31 mouse cellular contexts compared by ENCODE assay signal in the genomic region with DNA sequence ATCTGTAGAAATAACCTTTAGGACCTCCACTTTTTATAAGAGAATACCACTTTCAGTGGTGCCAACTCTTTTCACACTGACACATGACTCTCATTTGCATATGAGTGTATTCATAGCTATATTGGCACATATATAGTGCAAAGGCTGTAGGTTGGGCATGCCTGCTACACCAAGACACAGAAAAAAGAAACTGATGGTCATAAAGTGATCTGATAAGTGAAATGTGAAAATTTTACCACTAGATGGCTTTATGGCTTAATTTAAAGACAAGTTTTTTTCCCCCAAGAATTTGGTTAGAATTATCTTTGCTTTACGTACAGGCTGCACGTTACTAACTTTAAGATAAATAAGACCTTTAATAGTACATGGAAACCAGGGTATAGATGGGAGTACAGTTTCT. TPM values are rescaled to one million over a fixed set of nuclear protein-coding genes. Genes with fewer than 3 reads are reported as not detected.
DNase-seq lines count a peak whose midpoint lies in the region; ATAC-seq and TF ChIP-seq lines count a peak whose summit lies in the region.
"Had no signal": no experiment of that assay in that cellular context is flagged by ENCODE, and none has a peak within 500 bp of the region (broad histone marks: within the 10 kb centered on the region; RNA-seq: fewer than 3 reads in every experiment).

No protein-coding gene starts in this region.

- no peaks in the 10 kb centered on the region for H3K9me3 ChIP-seq in stomach, postnatal 0 days (ENCODE audit: control insufficient read depth, low read length)
- no peaks in the 10 kb centered on the region for H3K9me3 ChIP-seq in forebrain, postnatal 0 days (ENCODE audit: low read length)
- H3K9me3 ChIP-seq: embryonic facial prominence, embryonic 10.5 days; embryonic facial prominence, embryonic 15.5 days; forebrain, embryonic 12.5 days; G1E; heart, embryonic 13.5 days; hindbrain, embryonic 10.5 days; limb, embryonic 13.5 days; lung, embryonic 15.5 days; midbrain, embryonic 12.5 days; neural tube, embryonic 15.5 days had no signal

- no peak overlapping the region for H3K9ac ChIP-seq in stomach, postnatal 0 days (ENCODE audit: low read length)
- no peak overlapping the region for H3K9ac ChIP-seq in forebrain, postnatal 0 days
- H3K9ac ChIP-seq: embryonic facial prominence, embryonic 15.5 days; forebrain, embryonic 12.5 days; heart, embryonic 13.5 days; limb, embryonic 13.5 days; lung, embryonic 15.5 days; midbrain, embryonic 12.5 days; neural tube, embryonic 15.5 days had no signal

- H3K4me3 ChIP-seq in left cerebral cortex, adult 2 months: no peak overlapping the region
- H3K4me3 ChIP-seq in stomach, postnatal 0 days (ENCODE audit: low read depth, low read length): no peak overlapping the region
- no peak overlapping the region for H3K4me3 ChIP-seq in forebrain, postnatal 0 days (ENCODE audit: low read depth, low read length)
- H3K4me3 ChIP-seq: embryonic facial prominence, embryonic 10.5 days; embryonic facial prominence, embryonic 15.5 days; forebrain, embryonic 12.5 days; heart, embryonic 13.5 days; hindbrain, embryonic 10.5 days; limb, embryonic 13.5 days; lung, embryonic 15.5 days; midbrain, embryonic 12.5 days; neural tube, embryonic 15.5 days had no signal

- intact Hi-C loops in left cerebral cortex, adult 2 months (cut with DNase I): loop anchor here (5.0 kb wide), 1 partner anchor 100 kb away; no protein-coding TSS in a partner anchor
- intact Hi-C loops in left cerebral cortex, postnatal 25 days (cut with DNase I): no loop called here

- 57% methylated on average over 2 of the region's 2 CpGs for WGBS in stomach, postnatal 0 days
- 75% methylated on average over 2 of the region's 2 CpGs for WGBS in forebrain, postnatal 0 days

- H3K36me3 ChIP-seq in stomach, postnatal 0 days (ENCODE audit: control insufficient read depth, insufficient read depth, low read length): no peaks in the 10 kb centered on the region
- peaks cover 8% of the 10 kb centered on the region; the same call in 1 of the 2 replicates for H3K36me3 ChIP-seq in forebrain, postnatal 0 days (ENCODE audit: insufficient read depth)
- H3K36me3 ChIP-seq: lung, embryonic 15.5 days had no signal

- ATAC-seq in CD4-positive, CD25-positive, alpha-beta regulatory T cell, adult 4 months: no peak
- ATAC-seq in stomach, postnatal 0 days (ENCODE audit: low FRiP score, low TSS enrichment): no peak
- no peak for ATAC-seq in forebrain, postnatal 0 days
- ATAC-seq: hindbrain, embryonic 16.5 days; intestine, embryonic 16.5 days had no signal

- H3K4me2 ChIP-seq in stomach, postnatal 0 days (replicated peaks; ENCODE audit: low read depth): no peak overlapping the region
- H3K4me2 ChIP-seq in forebrain, postnatal 0 days (ENCODE audit: low read depth): no peak overlapping the region
- H3K4me2 ChIP-seq: embryonic facial prominence, embryonic 15.5 days; forebrain, embryonic 12.5 days; heart, embryonic 13.5 days; limb, embryonic 13.5 days; liver, embryonic 11.5 days; lung, embryonic 15.5 days; midbrain, embryonic 12.5 days; neural tube, embryonic 15.5 days had no signal

- peak; percentile 2 for DNase-seq in CD4-positive, CD25-positive, alpha-beta regulatory T cell, adult 2 months (ENCODE audit: low read depth, low spot score)
- no peak for DNase-seq in left cerebral cortex, adult 2 months (ENCODE audit: extremely low spot score in 1 of 2, low spot score in 2 of 2)
- no peak for DNase-seq in left cerebral cortex, postnatal 25 days (ENCODE audit: low spot score in 2 of 2)
- peak; percentile 2 for DNase-seq in induced T-regulatory cell, adult 2 months (ENCODE audit: low read depth)
- DNase-seq in stomach, postnatal 0 days (ENCODE audit: low spot score): no peak
- DNase-seq in MN1 (ENCODE audit: low spot score): no peak
- DNase-seq in forebrain, postnatal 0 days: no peak
- DNase-seq: adrenal gland, postnatal 25 days; cerebellum, adult 2 months; cerebellum, postnatal 25 days; heart, postnatal 10 days; kidney, adult 8-10 months; kidney, postnatal 4 days; retina, postnatal 1 day; right cerebral cortex, postnatal 14 days; thymus, postnatal 4 days had no signal

- peak; percentile 38 for TF ChIP-seq CTCF in left cerebral cortex, adult 2 months (IDR thresholded peaks at IDR 0.05)
- peak; percentile 12; the same call in 1 of the 2 replicates for TF ChIP-seq CTCF in stomach, postnatal 0 days (IDR thresholded peaks at IDR 0.05; ENCODE audit: low read depth)
- TF ChIP-seq CTCF in forebrain, postnatal 0 days (IDR thresholded peaks at IDR 0.05; ENCODE audit: low read depth): no peak

- H3K27me3 ChIP-seq in stomach, postnatal 0 days (ENCODE audit: control insufficient read depth, insufficient read depth, low read length): no peaks in the 10 kb centered on the region
- H3K27me3 ChIP-seq in forebrain, postnatal 0 days (ENCODE audit: insufficient read depth, low read length): no peaks in the 10 kb centered on the region
- H3K27me3 ChIP-seq: embryonic facial prominence, embryonic 15.5 days; forebrain, embryonic 12.5 days; heart, embryonic 13.5 days; limb, embryonic 13.5 days; lung, embryonic 15.5 days; midbrain, embryonic 12.5 days; neural tube, embryonic 15.5 days had no signal

- H3K27ac ChIP-seq in left cerebral cortex, adult 2 months: no peak overlapping the region
- no peak overlapping the region for H3K27ac ChIP-seq in stomach, postnatal 0 days (replicated peaks)
- H3K27ac ChIP-seq in forebrain, postnatal 0 days (ENCODE audit: low read depth, low read length): no peak overlapping the region
- H3K27ac ChIP-seq: embryonic facial prominence, embryonic 10.5 days; embryonic facial prominence, embryonic 15.5 days; forebrain, embryonic 12.5 days; heart, embryonic 13.5 days; hindbrain, embryonic 10.5 days; kidney, postnatal 0 days; limb, embryonic 13.5 days; lung, embryonic 15.5 days; midbrain, embryonic 12.5 days; neural tube, embryonic 15.5 days had no signal

- H3K4me1 ChIP-seq in stomach, postnatal 0 days (replicated peaks; ENCODE audit: control insufficient read depth, insufficient read depth): no peaks in the 10 kb centered on the region
- H3K4me1 ChIP-seq in forebrain, postnatal 0 days (ENCODE audit: insufficient read depth): no peaks in the 10 kb centered on the region
- H3K4me1 ChIP-seq: embryonic facial prominence, embryonic 10.5 days; embryonic facial prominence, embryonic 15.5 days; forebrain, embryonic 12.5 days; heart, embryonic 13.5 days; hindbrain, embryonic 10.5 days; limb, embryonic 13.5 days; lung, embryonic 15.5 days; midbrain, embryonic 12.5 days; neural tube, embryonic 15.5 days had no signal

- no peak for TF ChIP-seq EP300 in stomach, postnatal 0 days (optimal IDR thresholded peaks at IDR 0.05)

RNA-seq across cellular contexts. Expression of a gene that starts 51.6 kb away (rescaled TPM):
- 10 to 100 TPM; 12.1 to 13.0 TPM for polyA plus RNA-seq in CD4-positive, CD25-positive, alpha-beta regulatory T cell, adult 4 months (2017; shearing (Covaris generic))
- 10 to 100 TPM; 92.1 to 95.3 TPM for total RNA-seq in left cerebral cortex, adult 2 months (2021)
- 100 to 1,000 TPM; 100 TPM for total RNA-seq in left cerebral cortex, postnatal 25 days (2021)
- polyA plus RNA-seq in stomach, postnatal 0 days (2015; fragmentation: Nextera tagmentation; extraction: Ambion mirVana): 4.9 and 5.5 TPM in 2 replicates
- total RNA-seq in forebrain, postnatal 0 days (2014; rRNA removed): 189 and 233 TPM in 2 replicates
- 82.1 and 99.6 TPM in 2 replicates for polyA plus RNA-seq in forebrain, postnatal 0 days (2015; fragmentation: Nextera tagmentation; extraction: Ambion mirVana)

RNA-seq across cellular contexts. Expression of a gene that starts 52.2 kb away (rescaled TPM):
- 10 to 100 TPM; 25.3 to 25.5 TPM for polyA plus RNA-seq in CD4-positive, CD25-positive, alpha-beta regulatory T cell, adult 4 months (2017; shearing (Covaris generic))
- total RNA-seq in left cerebral cortex, adult 2 months (2021): 10 to 100 TPM; 17.6 TPM
- 10 to 100 TPM; 14.3 to 16.4 TPM for total RNA-seq in left cerebral cortex, postnatal 25 days (2021)
- 6.4 TPM in 2 replicates for polyA plus RNA-seq in stomach, postnatal 0 days (2015; fragmentation: Nextera tagmentation; extraction: Ambion mirVana)
- 14.0 and 15.7 TPM in 2 replicates for total RNA-seq in forebrain, postnatal 0 days (2014; rRNA removed)
- polyA plus RNA-seq in forebrain, postnatal 0 days (2015; fragmentation: Nextera tagmentation; extraction: Ambion mirVana): 32.8 and 33.6 TPM in 2 replicates

Comparison
In these comparisons a context has a peak if more than half of its experiments do, and no peak if none do; other contexts are left out.
1. DNase-seq: peak in CD4-positive, CD25-positive, alpha-beta regulatory T cell, adult 2 months (single experiment) and induced T-regulatory cell, adult 2 months (single experiment); none in left cerebral cortex, adult 2 months (0 of 2), left cerebral cortex, postnatal 25 days (0 of 2), stomach, postnatal 0 days (single experiment), MN1 (single experiment) and forebrain, postnatal 0 days (single experiment).